Mouse (Mus musculus) CD4-positive helper T cell, adult 2 months (primary cell): ENCODE results near the gene Nrbf2.
A peak's percentile ranks its signal among the peaks of the same experiment; 100 is the strongest.

Experiments used
- DNase-seq: peaks from one replicate; pipeline ENCODE4 v3.0.0-alpha.2; 2012; ENCODE audit warnings: low read depth, missing footprints, low spot score

The Nrbf2 gene

GRCm38 (mm10) chr10:67216872-67217271, 68.2 kb downstream of the Nrbf2 start:
- peak; percentile 27 for DNase-seq
